Mouse (Mus musculus) CD4-positive helper T cell, adult 2 months (primary cell): Measurements from ENCODE around the gene Srp9.
"Not testable (repeated sequence)": the region's sequence is repeated elsewhere in the genome, so short reads cannot be mapped to it uniquely, and the experiment has no call there.

Experiments
- DNase-seq: peaks from one replicate; pipeline ENCODE4 v3.0.0-alpha.2; 2012; ENCODE audit warnings: low read depth, missing footprints, low spot score

Srp9 gene

DNA sequence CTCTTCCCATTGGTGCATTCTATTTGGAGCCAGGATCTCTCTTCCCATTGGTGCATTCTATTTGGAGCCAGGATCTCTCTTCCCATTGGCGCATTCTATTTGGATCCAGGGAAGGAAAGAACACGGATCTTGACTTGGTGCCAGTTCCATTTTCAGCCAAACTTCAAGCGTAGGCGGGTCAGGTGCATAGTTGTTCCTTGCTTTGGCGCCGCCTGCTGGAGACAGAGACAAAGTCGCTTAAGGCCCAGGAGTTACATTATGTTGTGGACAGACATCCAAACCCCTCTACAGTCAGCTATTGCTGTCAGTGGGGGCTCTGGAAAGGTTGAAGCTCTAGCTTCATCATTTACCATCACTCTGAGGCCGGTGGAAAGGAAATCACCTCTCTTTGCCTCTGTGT is 18.8 kb downstream of the Srp9 start:
- DNase-seq: peak; percentile 51

- no peak for DNase-seq
Measured at GRCm38 (mm10) chr1:182145546-182145945, 21.0 kb downstream of the Srp9 start.

GRCm38 (mm10) chr1:182148864-182149514 is 24.5 kb downstream of the Srp9 start:
- DNase-seq: no peak

- DNase-seq: peak; percentile 70
Measured at GRCm38 (mm10) chr1:182149966-182150365, 25.4 kb downstream of the Srp9 start.

GRCm38 (mm10) chr1:182157734-182158133 is 33.2 kb downstream of the Srp9 start:
- DNase-seq: no peak

- DNase-seq: no peak
Measured at GRCm38 (mm10) chr1:182159575-182159974, 35.0 kb downstream of the Srp9 start.

DNA sequence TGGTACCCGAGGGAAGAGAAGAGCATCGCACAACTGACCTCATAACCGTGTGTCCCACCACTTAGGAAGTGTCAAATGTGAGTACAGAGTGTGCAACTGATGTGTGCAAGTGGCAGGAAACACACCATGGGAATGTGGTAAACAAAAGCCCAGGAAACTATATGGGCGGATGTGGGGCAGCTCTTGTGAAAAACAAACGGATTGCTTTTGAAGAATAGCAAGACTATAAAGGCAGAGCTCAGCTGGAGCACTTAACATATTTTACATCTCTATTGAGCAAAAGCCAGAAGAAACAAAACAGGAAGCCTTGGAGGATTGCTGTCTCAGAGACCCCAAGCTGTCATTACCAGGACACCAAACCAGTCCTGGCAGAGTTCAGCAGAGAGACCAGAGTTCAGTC is 38.4 kb downstream of the Srp9 start:
- DNase-seq: peak; percentile 45

- no peak for DNase-seq
Measured at GRCm38 (mm10) chr1:182164386-182164785, 39.8 kb downstream of the Srp9 start, which contains the start of gene Vmn1r1. Gene Vmn1r1, minus strand, starts transcription at chr1:182164486.

DNA sequence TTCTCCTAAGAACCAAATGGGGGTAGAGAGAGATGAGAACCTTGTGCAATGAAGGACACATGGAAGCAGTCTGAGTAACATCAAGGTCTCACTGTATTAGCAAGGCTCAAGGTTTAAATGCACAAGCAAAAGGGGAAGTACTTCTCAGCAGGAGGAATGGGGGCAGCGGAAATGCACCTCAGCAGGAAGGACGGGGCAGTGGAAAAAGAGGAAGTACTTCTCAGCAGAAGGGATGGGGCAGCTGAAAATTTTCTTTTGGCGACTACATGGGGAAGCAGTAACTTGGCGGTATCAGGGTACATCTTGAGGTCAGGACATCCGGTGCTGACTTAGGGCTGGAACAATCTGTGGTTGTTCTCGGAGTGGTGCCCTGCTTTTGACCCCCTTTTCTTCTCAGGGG is 45.7 kb downstream of the Srp9 start:
- DNase-seq: not testable (repeated sequence)

DNA sequence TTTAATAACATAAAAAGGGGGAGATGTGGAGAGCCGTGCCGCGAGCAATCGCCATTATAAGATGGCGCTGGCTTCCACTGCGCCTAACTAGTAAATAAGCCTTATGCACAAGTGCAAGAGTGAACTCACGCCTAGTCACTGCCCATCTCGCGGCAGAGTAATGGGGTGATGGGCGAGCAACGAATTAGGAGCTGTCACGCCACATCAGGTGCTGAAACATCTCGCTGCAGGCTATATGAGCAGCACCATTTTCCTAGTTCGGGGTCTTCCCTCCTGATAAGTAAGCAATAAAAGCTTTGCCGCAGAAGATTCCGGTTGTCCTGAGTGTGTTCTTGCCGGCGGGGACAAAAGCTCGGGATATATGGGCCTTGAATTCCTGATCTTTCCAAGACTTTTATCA is 52.4 kb downstream of the Srp9 start:
- not testable (repeated sequence) for DNase-seq

- no peak for DNase-seq
Measured at GRCm38 (mm10) chr1:182181456-182182305, 57.1 kb downstream of the Srp9 start.
